Mouse (Mus musculus) ES-Bruce4 (cell line): ENCODE data around the gene Ckap5.

Experiments used
- CTCF ChIP-seq: IDR thresholded peaks from one replicate; pipeline ENCODE4 v1.8.1; 2011; ENCODE audit warnings: low read depth, low read length
- EP300 ChIP-seq: IDR thresholded peaks from 2 replicates; pipeline ENCODE4 v1.6.1; 2011; ENCODE audit warnings: low read depth, low read length; ENCODE audit not compliant: insufficient read depth
- POLR2A ChIP-seq: IDR thresholded peaks from one replicate; pipeline ENCODE4 v1.8.1; 2011; ENCODE audit warnings: low read length; ENCODE audit not compliant: insufficient read depth

DNA sequence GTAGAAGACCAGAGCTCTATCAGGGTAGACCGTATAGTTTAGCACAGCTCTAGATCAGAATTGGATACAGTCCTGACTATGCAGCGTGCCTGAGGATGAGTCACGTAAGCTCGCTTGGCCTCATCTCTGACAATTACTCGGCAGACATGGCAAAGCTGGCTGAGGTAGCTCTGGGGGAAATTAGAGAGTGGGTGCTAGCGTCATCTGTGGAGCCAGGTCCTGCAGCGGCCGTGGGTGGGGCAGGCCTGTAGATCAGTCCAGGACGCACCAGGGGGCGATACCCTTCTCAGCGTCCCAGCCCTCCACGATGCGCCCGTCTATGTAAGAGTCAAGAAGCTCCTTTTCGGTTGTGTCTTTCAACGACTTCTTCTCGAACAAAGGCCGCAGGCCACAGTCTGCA is 103.1 kb downstream of the Ckap5 start:
- TF ChIP-seq CTCF, result peak; percentile 53
- no peak for TF ChIP-seq EP300
- TF ChIP-seq POLR2A, result no peak
